Mouse (Mus musculus) C2C12 (cell line): ENCODE measurements around the gene Nat8f5.
"Not testable (repeated sequence)": the region's sequence is repeated elsewhere in the genome, so short reads cannot be mapped to it uniquely, and the experiment has no call there.

ENCODE experiments used
- CEBPB ChIP-seq: IDR thresholded peaks from one replicate; pipeline ENCODE4 v1.6.1; 2011; ENCODE audit warnings: low read depth, mild to moderate bottlenecking, control low read depth, moderate library complexity
- CTCF ChIP-seq: IDR thresholded peaks from one replicate; pipeline ENCODE4 v1.5.1; 2011; ENCODE audit not compliant: control insufficient read depth, insufficient read depth, insufficient read length
- FOSL1 ChIP-seq: IDR thresholded peaks from one replicate; pipeline ENCODE4 v1.8.0; 2011; ENCODE audit warnings: mild to moderate bottlenecking, low read length; ENCODE audit not compliant: poor library complexity, insufficient read depth, severe bottlenecking
- MAX ChIP-seq: IDR thresholded peaks from one replicate; pipeline ENCODE4 v1.6.1; 2011; ENCODE audit warnings: mild to moderate bottlenecking, control low read depth
- MYOD1 ChIP-seq: IDR thresholded peaks from one replicate; pipeline ENCODE4 v1.6.1; 2011; ENCODE audit warnings: low read depth; ENCODE audit not compliant: control insufficient read depth, insufficient read length
- MYOG ChIP-seq: IDR thresholded peaks from one replicate; pipeline ENCODE4 v1.6.1; 2011; ENCODE audit not compliant: control insufficient read depth, insufficient read length; ENCODE audit errors: extremely low read depth
- USF1 ChIP-seq: IDR thresholded peaks from one replicate; pipeline ENCODE4 v1.6.1; 2011; ENCODE audit warnings: low read depth, mild to moderate bottlenecking, control low read depth, moderate library complexity

- not testable (repeated sequence) for TF ChIP-seq CTCF, MAX, CEBPB, MYOG, USF1, MYOD1, FOSL1
These were observed 16.1 kb upstream of the Nat8f5 start for GRCm38 (mm10) chr6:85836827-85837226.
